16 mouse cellular contexts compared by ENCODE assay signal in the genomic region with DNA sequence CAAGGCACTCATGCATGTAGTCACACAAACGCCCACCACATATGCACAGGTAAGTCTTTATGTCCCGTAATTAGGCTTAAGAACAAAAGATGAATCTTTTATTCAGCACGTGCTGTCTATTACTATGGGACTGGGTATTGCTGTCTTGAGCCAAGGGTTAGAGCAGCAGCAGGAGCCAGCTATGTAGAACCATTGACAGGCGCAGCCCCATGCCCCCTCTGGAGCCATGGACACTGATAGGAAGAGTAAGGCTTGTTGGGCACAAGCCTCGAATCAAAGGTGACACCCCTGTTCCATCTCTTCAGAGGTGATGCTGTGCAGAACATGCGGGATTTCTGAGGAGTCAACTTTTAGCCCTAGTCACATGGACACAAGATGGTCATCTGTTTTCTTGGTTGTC. TPM values are rescaled to one million over a fixed set of nuclear protein-coding genes. Genes with fewer than 3 reads are reported as not detected.
DNase-seq lines count a peak whose midpoint lies in the region; ATAC-seq lines count a peak whose summit lies in the region.
"Had no signal": no experiment of that assay in that cellular context is flagged by ENCODE, and none has a peak within 500 bp of the region (broad histone marks: within the 10 kb centered on the region; RNA-seq: fewer than 3 reads in every experiment).

No protein-coding gene starts in this region.

- no peak overlapping the region for H3K9ac ChIP-seq in heart, embryonic 14.5 days (ENCODE audit: low read length)
- no peak overlapping the region for H3K9ac ChIP-seq in lung, embryonic 16.5 days (ENCODE audit: low read length)
- H3K9ac ChIP-seq in limb, embryonic 13.5 days, result no peak overlapping the region
- no peak overlapping the region for H3K9ac ChIP-seq in midbrain, embryonic 15.5 days

- peaks cover 47% of the 10 kb centered on the region for H3K36me3 ChIP-seq in heart, embryonic 14.5 days (ENCODE audit: control insufficient read depth, insufficient read depth, low read length)
- no peaks in the 10 kb centered on the region for H3K36me3 ChIP-seq in lung, embryonic 16.5 days (ENCODE audit: control insufficient read depth, insufficient read depth, low read length)
- H3K36me3 ChIP-seq in limb, embryonic 13.5 days, result peaks cover 18% of the 10 kb centered on the region; the same call in 1 of the 2 replicates
- no peaks in the 10 kb centered on the region for H3K36me3 ChIP-seq in midbrain, embryonic 15.5 days (replicated peaks)

- peaks cover 2 to 17% of the 10 kb centered on the region in 2 experiments; a peak in 2 of 4 replicates for H3K4me1 ChIP-seq in heart, embryonic 14.5 days (ENCODE audit: control insufficient read depth in 2 of 2, insufficient read depth in 2 of 2, low read length in 2 of 2)
- peaks cover 11% of the 10 kb centered on the region for H3K4me1 ChIP-seq in lung, embryonic 16.5 days (replicated peaks; ENCODE audit: control insufficient read depth, insufficient read depth, low read length)
- H3K4me1 ChIP-seq in limb, embryonic 13.5 days, result peaks cover 16% of the 10 kb centered on the region
- H3K4me1 ChIP-seq in midbrain, embryonic 15.5 days, result peaks cover 25% of the 10 kb centered on the region

- peak overlapping the region in 1 of 2 experiments; percentile 97; a peak in 2 of 4 replicates for H3K4me3 ChIP-seq in heart, embryonic 14.5 days (ENCODE audit: control insufficient read depth in 1 of 2, insufficient read depth in 1 of 2, low read depth in 1 of 2, low read length in 2 of 2)
- H3K4me3 ChIP-seq in lung, embryonic 16.5 days (ENCODE audit: low read length), result no peak overlapping the region
- no peak overlapping the region for H3K4me3 ChIP-seq in limb, embryonic 13.5 days
- no peak overlapping the region for H3K4me3 ChIP-seq in midbrain, embryonic 15.5 days

- no peak for ATAC-seq in heart, embryonic 14.5 days (ENCODE audit: insufficient number of reproducible peaks, insufficient read depth, low FRiP score, low read depth)
- no peak for ATAC-seq in lung, embryonic 16.5 days (ENCODE audit: low read depth)
- ATAC-seq in limb, embryonic 13.5 days (ENCODE audit: low FRiP score, low read depth), result no peak
- no peak for ATAC-seq in midbrain, embryonic 15.5 days (replicated peaks)

- H3K9me3 ChIP-seq in heart, embryonic 14.5 days (ENCODE audit: control insufficient read depth, low read length), result no peaks in the 10 kb centered on the region
- no peaks in the 10 kb centered on the region for H3K9me3 ChIP-seq in lung, embryonic 16.5 days (ENCODE audit: control insufficient read depth, low read length)
- H3K9me3 ChIP-seq in limb, embryonic 13.5 days, result no peaks in the 10 kb centered on the region
- H3K9me3 ChIP-seq in midbrain, embryonic 15.5 days, result no peaks in the 10 kb centered on the region

- WGBS in heart, embryonic 14.5 days, result 92% methylated on average over 6 of the region's 6 CpGs
- 92% methylated on average over 6 of the region's 6 CpGs for WGBS in lung, embryonic 16.5 days
- WGBS in limb, embryonic 13.5 days, result 92% methylated on average over 6 of the region's 6 CpGs
- WGBS in midbrain, embryonic 15.5 days, result 93% methylated on average over 6 of the region's 6 CpGs

- H3K27ac ChIP-seq in heart, embryonic 14.5 days (replicated peaks in 1 of 2; ENCODE audit: control insufficient read depth in 1 of 2, insufficient read depth in 1 of 2, low read depth in 2 of 2, low read length in 2 of 2), result no peak overlapping the region; a peak in 1 of 4 replicates
- H3K27ac ChIP-seq in lung, embryonic 16.5 days (ENCODE audit: low read length), result no peak overlapping the region
- H3K27ac ChIP-seq in limb, embryonic 13.5 days, result no peak overlapping the region
- H3K27ac ChIP-seq in midbrain, embryonic 15.5 days, result no peak overlapping the region

- H3K4me2 ChIP-seq in heart, embryonic 14.5 days (ENCODE audit: low read length), result peak overlapping the region; percentile 83
- H3K4me2 ChIP-seq in lung, embryonic 16.5 days (ENCODE audit: low read depth, low read length), result 0 out of 2 replicates have a peak overlapping the region, but pooled peaks have one; percentile 86
- H3K4me2 ChIP-seq in limb, embryonic 13.5 days (replicated peaks), result peak overlapping the region; percentile 75
- peak overlapping the region; percentile 45; the same call in 1 of the 2 replicates for H3K4me2 ChIP-seq in midbrain, embryonic 15.5 days

- H3K27me3 ChIP-seq in heart, embryonic 14.5 days (ENCODE audit: control insufficient read depth, insufficient read depth, low read length), result no peaks in the 10 kb centered on the region
- H3K27me3 ChIP-seq in lung, embryonic 16.5 days (ENCODE audit: control insufficient read depth, insufficient read depth, low read depth, low read length), result peaks cover 3% of the 10 kb centered on the region; the same call in 1 of the 2 replicates
- peaks cover 19% of the 10 kb centered on the region for H3K27me3 ChIP-seq in limb, embryonic 13.5 days
- H3K27me3 ChIP-seq in midbrain, embryonic 15.5 days (replicated peaks), result no peaks in the 10 kb centered on the region; the same call in 1 of the 2 replicates

- no peak for DNase-seq in heart, adult 8-10 months (ENCODE audit: low spot score)
- no peak for DNase-seq in lung, postnatal 10 days
- DNase-seq in adrenal gland, postnatal 4 days (ENCODE audit: low spot score in 2 of 2), result no peak
- no peak for DNase-seq in right cerebral cortex, adult 2 months (ENCODE audit: low spot score in 2 of 2)
- DNase-seq: adrenal gland, adult 8-10 months; right cerebral cortex, postnatal 4 days; thymus, adult 18-20 months had no signal

RNA-seq across cellular contexts. Expression of gene Cmas, which starts 2.1 kb away (rescaled TPM):
- polyA plus RNA-seq in heart, embryonic 14.5 days (2014; fragmentation: Nextera tagmentation; extraction: Ambion mirVana), result 102 and 104 TPM in 2 replicates
- total RNA-seq in heart, adult 8-10 months (2022), result 10 to 100 TPM; 32.7 to 38.9 (median 36.0) TPM
- polyA plus RNA-seq in lung, embryonic 16.5 days (2015; fragmentation: Nextera tagmentation; extraction: Ambion mirVana), result 61.7 and 65.1 TPM in 2 replicates
- 74.7 and 79.6 TPM in 2 replicates for polyA plus RNA-seq in limb, embryonic 13.5 days (2015; fragmentation: Nextera tagmentation; extraction: Ambion mirVana)
- 213 and 222 TPM in 2 replicates for polyA plus RNA-seq in midbrain, embryonic 15.5 days (2015; fragmentation: Nextera tagmentation; extraction: Ambion mirVana)
- 10 to 100 TPM; 46.3 to 51.1 TPM for total RNA-seq in adrenal gland, postnatal 4 days (2021)

RNA-seq across cellular contexts. Expression of gene Sult6b2, which starts 45.7 kb away (rescaled TPM):
- polyA plus RNA-seq in heart, embryonic 14.5 days (2014; fragmentation: Nextera tagmentation; extraction: Ambion mirVana), result 0.09 TPM in 2 replicates
- total RNA-seq in heart, adult 8-10 months (2022), result under 1 TPM in 1 of 4 experiments, not detected in 3; 0.24 TPM
- not detected in 2 replicates for polyA plus RNA-seq in lung, embryonic 16.5 days (2015; fragmentation: Nextera tagmentation; extraction: Ambion mirVana)
- not detected in 2 replicates for polyA plus RNA-seq in limb, embryonic 13.5 days (2015; fragmentation: Nextera tagmentation; extraction: Ambion mirVana)
- 0.17 and 0.38 TPM in 2 replicates for polyA plus RNA-seq in midbrain, embryonic 15.5 days (2015; fragmentation: Nextera tagmentation; extraction: Ambion mirVana)
- not detected for total RNA-seq in adrenal gland, postnatal 4 days (2021)
- total RNA-seq: adrenal gland, adult 8-10 months; common myeloid progenitor, adult 5-6 weeks; hematopoietic stem cell, adult 5-6 weeks; megakaryocyte progenitor cell, adult 5-6 weeks had no signal
- polyA plus RNA-seq: kidney, embryonic 16.5 days had no signal

RNA-seq across cellular contexts. Expression of gene Abcc9, which starts 56.4 kb away (rescaled TPM):
- 22.9 and 27.1 TPM in 2 replicates for polyA plus RNA-seq in heart, embryonic 14.5 days (2014; fragmentation: Nextera tagmentation; extraction: Ambion mirVana)
- total RNA-seq in heart, adult 8-10 months (2022), result 100 to 1,000 TPM; 229 to 268 (median 246) TPM
- 5.8 TPM in 2 replicates for polyA plus RNA-seq in lung, embryonic 16.5 days (2015; fragmentation: Nextera tagmentation; extraction: Ambion mirVana)
- 1.4 and 1.8 TPM in 2 replicates for polyA plus RNA-seq in limb, embryonic 13.5 days (2015; fragmentation: Nextera tagmentation; extraction: Ambion mirVana)
- polyA plus RNA-seq in midbrain, embryonic 15.5 days (2015; fragmentation: Nextera tagmentation; extraction: Ambion mirVana), result 3.1 and 3.6 TPM in 2 replicates
- total RNA-seq in adrenal gland, postnatal 4 days (2021), result 10 to 100 TPM; 29.3 to 32.6 TPM
- total RNA-seq: CH12.LX; common myeloid progenitor, adult 5-6 weeks; hematopoietic stem cell, adult 5-6 weeks; megakaryocyte progenitor cell, adult 5-6 weeks had no signal
